Mouse (Mus musculus) hindbrain, embryonic 12.5 days (tissue): Measurements from ENCODE around the gene Gm45713. TPM values are rescaled to one million over a fixed set of nuclear protein-coding genes. Genes with fewer than 3 reads are reported as not detected.
A peak's percentile ranks its signal among the peaks of the same experiment; 100 is the strongest.

ENCODE experiments used
- ATAC-seq: fragments of 200-750 bp; cut with Nextera tagmentation; 2 replicates; pipeline ENCODE4 v1.8.0; 2017; ENCODE audit warnings: moderate TSS enrichment; ENCODE audit not compliant: low FRiP score
- H3K27ac ChIP-seq: fragments of 300-500 bp; sonication (generic); 2 replicates; pipeline ENCODE4 v1.5.1; 2016; ENCODE audit warnings: mild to moderate bottlenecking
- H3K27me3 ChIP-seq: fragments of 300-500 bp; sonication (generic); 2 replicates; pipeline ENCODE4 v1.6.1; 2016; ENCODE audit warnings: mild to moderate bottlenecking
- H3K36me3 ChIP-seq: fragments of 300-500 bp; sonication (generic); 2 replicates; pipeline ENCODE4 v1.6.1; 2016; ENCODE audit warnings: mild to moderate bottlenecking
- H3K4me1 ChIP-seq: fragments of 300-500 bp; sonication (generic); 2 replicates; pipeline ENCODE4 v1.6.1; 2016
- H3K4me2 ChIP-seq: fragments of 300-500 bp; sonication (generic); replicated peaks from 2 replicates; pipeline ENCODE4 v1.6.1; 2016; ENCODE audit warnings: mild to moderate bottlenecking
- H3K4me3 ChIP-seq: fragments of 300-500 bp; sonication (generic); 2 replicates; pipeline ENCODE4 v1.5.1; 2016; ENCODE audit warnings: mild to moderate bottlenecking
- H3K9ac ChIP-seq: fragments of 300-500 bp; sonication (generic); 2 replicates; pipeline ENCODE4 v1.6.1; 2016; ENCODE audit warnings: mild to moderate bottlenecking, moderate library complexity
- H3K9me3 ChIP-seq: fragments of 300-500 bp; sonication (generic); replicated peaks from 2 replicates; pipeline ENCODE4 v1.6.1; 2016; ENCODE audit warnings: mild to moderate bottlenecking
- WGBS: fragments of 180-500 bp; shearing (Covaris S2); methylation state at CpG from one replicate; pipeline ENCODE4 v1.1.7; 2016; 5-methylcytosine and 5-hydroxymethylcytosine counted together
- polyA plus RNA-seq: library from polyadenylated mRNA; unstranded; fragments of >200 nt; fragmentation: Nextera tagmentation; extraction: Ambion mirVana; gene quantifications from 2 replicates; pipeline ENCODE4 v1.2.1, GENCODE M21; 2016

The Gm45713 gene
- polyA plus RNA-seq, 1 experiment from 2014 or later = not detected

DNA sequence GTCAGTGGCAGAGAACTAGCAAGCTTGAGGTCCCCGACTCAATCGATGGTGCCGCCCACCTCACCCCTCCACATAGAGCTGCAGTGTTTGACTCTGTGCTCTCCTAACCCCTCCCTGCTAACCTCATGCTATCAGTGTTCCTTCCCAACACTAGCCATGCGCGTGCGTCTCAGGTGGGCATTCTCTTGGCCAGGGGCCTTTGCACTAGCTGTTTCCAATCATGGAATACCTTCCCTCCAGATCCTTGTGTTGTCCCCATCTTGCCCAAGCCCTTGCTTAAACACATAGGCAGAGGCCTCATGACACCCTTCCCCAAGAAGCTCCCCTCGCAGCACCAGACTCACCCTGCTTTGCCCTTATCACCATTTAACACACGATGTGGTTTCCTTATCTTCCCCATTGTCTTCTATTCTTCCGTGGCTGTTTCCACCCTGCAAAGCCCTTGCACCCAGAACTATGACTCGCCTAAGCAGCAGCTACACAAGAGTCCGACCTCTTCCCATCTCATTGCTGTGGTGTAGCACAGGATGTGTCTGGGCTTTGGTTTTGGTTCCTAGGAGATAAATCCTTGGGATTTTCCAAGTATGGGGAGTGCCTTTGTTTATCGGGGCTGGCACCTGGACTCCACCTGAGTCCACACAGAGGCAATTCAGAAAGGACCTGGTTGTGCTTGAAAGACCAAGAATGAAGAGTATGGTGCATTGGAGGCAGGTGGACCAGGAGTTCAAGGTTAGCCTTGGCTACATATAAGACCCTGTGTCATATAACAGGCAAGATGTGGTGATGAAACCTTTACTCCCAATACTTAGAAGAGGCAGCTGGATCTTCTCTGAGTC, 1.4 kb upstream of the Gm45713 start:
- Histone ChIP-seq H3K4me3 (no peak overlapping the region), H3K9me3 (no peaks in the 10 kb centered on the region), H3K36me3 (peaks cover 6% of the 10 kb centered on the region; the same call in 1 of the 2 replicates), H3K9ac (no peak overlapping the region), H3K4me2 (no peak overlapping the region), H3K27ac (0 out of 2 replicates have a peak overlapping the region, but pooled peaks have one; percentile 12), H3K4me1 (peaks cover 13% of the 10 kb centered on the region), H3K27me3 (peaks cover 26% of the 10 kb centered on the region)
- 86% methylated on average over 12 of the region's 12 CpGs for WGBS
- ATAC-seq = no peak

DNA sequence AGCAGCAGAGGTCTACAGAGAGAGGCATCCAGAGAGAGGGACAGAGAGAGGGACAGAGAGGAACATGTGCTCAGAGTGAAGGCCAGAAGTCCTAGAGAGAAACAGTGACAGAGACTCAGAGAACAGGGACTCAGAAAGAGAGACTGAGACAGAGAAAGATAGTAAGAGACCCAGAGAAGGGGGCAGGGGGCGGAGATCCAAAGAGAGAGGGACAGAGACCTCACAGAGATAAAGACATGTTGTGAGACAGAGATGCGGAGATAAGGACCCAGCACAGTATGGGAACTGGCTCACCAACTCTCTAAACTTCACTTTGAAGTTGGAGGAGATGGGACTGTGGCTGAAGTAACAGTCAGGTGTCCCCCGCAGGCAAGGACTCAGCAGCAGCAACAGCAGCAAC, 661 bp downstream of the Gm45713 start:
- no peaks in the 10 kb centered on the region for H3K9me3 ChIP-seq
- no peak overlapping the region for H3K27ac ChIP-seq
- peaks cover 13% of the 10 kb centered on the region for H3K4me1 ChIP-seq
- no peak overlapping the region for H3K9ac ChIP-seq
- H3K4me3 ChIP-seq = peak overlapping the region; percentile 43; the same call in 1 of the 2 replicates
- no peak for ATAC-seq
- H3K36me3 ChIP-seq = no peaks in the 10 kb centered on the region
- 71% methylated on average over 3 of the region's 3 CpGs for WGBS
- peak overlapping the region; percentile 71; the same call in 1 of the 2 replicates for H3K4me2 ChIP-seq
- H3K27me3 ChIP-seq = peaks cover 30% of the 10 kb centered on the region

DNA sequence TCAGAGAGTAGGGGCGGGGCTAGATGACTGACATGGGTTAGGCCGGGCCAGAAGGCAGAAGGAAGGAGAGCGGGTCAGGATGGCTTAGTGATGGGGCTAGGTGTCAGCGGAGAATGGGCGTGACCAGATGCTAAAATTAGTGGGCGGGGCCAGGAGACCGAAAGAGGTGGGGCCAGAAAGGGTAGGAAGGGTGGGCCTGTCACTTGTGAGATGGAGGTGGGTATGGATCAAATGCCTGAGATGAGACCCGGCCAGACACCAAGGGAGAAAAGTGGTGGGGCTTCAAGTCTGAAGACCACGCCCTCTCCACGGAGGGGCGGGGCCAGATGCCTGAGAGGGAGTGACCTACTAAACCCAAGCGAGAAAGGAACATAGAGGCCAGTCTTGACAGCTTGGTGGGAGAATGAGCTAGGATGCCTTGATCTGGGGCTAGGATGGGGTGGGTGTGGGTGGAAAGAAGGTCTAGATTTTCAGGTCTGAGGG, 1.4 kb downstream of the Gm45713 start:
- Histone ChIP-seq H3K27ac (no peak overlapping the region), H3K9me3 (no peaks in the 10 kb centered on the region), H3K36me3 (no peaks in the 10 kb centered on the region), H3K4me3 (no peak overlapping the region), H3K9ac (no peak overlapping the region), H3K4me2 (no peak overlapping the region), H3K27me3 (peaks cover 30% of the 10 kb centered on the region), H3K4me1 (peaks cover 18% of the 10 kb centered on the region)
- ATAC-seq = no peak
- 9% methylated on average over 12 of the region's 12 CpGs for WGBS

DNA sequence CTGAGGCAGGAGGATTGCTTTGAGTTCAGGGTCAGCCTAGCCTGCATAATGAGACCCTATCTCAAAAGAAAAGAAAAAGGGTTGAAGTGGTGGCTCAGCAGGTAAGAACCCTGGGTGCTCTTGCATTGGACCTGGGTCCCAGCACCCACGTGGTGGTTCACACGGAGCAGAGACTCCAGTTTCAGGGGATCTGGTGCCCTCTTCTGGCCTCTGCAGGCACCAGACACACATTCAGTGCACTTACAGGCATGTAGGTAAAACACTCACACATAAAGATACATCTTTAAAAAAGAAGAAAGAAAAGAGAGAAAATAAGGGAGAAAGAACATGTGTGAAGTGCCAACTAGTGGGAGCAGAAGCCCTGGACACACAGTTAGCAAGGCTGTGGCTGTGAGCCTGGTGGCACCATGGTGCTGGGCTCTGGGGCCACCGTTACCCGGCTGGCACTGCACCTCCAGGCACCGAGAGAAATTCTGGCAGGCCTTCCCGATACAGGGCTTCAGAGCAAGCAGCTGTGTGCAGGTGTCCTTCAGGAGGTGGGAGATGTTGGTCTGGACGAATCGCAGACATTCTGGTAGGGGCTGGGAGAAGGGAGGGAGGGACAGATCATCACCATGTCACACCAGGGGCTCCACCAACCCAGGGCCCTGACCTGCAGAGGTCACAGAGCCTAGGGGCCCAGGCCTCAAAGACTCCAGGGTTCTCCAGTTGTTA, 2.4 kb downstream of the Gm45713 start:
- ATAC-seq = no peak
- Histone ChIP-seq H3K9ac (no peak overlapping the region), H3K4me3 (no peak overlapping the region), H3K36me3 (no peaks in the 10 kb centered on the region), H3K9me3 (no peaks in the 10 kb centered on the region), H3K4me2 (no peak overlapping the region), H3K27me3 (peaks cover 30% of the 10 kb centered on the region), H3K27ac (no peak overlapping the region), H3K4me1 (peaks cover 22% of the 10 kb centered on the region)
- 80% methylated on average over 8 of the region's 8 CpGs for WGBS

DNA sequence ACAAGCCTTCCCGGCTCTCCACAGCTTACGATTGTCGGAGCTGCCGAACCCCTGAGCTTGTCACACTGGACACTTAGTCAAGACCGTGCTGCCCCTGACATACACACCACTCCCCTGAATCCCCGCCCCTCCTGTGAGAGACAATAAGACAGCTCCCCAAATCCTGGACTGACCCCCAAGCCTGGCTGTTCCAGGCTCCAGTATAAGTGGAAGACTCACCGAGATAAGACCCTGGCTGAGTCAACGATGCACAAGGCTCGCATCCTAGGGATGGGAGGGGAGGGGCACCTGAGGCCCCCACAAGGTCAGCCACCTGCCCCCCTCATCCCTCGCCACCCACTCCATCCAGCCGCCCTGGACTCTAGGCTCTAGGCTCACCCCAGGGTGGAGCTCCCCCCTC, 4.2 kb downstream of the Gm45713 start:
- no peaks in the 10 kb centered on the region for H3K9me3 ChIP-seq
- H3K9ac ChIP-seq = no peak overlapping the region
- peaks cover 32% of the 10 kb centered on the region for H3K4me1 ChIP-seq
- H3K36me3 ChIP-seq = peaks cover 6% of the 10 kb centered on the region
- no peak for ATAC-seq
- WGBS = 72% methylated on average over 11 of the region's 11 CpGs
- no peak overlapping the region for H3K4me2 ChIP-seq
- no peak overlapping the region for H3K27ac ChIP-seq
- peaks cover 22% of the 10 kb centered on the region for H3K27me3 ChIP-seq
- no peak overlapping the region for H3K4me3 ChIP-seq

DNA sequence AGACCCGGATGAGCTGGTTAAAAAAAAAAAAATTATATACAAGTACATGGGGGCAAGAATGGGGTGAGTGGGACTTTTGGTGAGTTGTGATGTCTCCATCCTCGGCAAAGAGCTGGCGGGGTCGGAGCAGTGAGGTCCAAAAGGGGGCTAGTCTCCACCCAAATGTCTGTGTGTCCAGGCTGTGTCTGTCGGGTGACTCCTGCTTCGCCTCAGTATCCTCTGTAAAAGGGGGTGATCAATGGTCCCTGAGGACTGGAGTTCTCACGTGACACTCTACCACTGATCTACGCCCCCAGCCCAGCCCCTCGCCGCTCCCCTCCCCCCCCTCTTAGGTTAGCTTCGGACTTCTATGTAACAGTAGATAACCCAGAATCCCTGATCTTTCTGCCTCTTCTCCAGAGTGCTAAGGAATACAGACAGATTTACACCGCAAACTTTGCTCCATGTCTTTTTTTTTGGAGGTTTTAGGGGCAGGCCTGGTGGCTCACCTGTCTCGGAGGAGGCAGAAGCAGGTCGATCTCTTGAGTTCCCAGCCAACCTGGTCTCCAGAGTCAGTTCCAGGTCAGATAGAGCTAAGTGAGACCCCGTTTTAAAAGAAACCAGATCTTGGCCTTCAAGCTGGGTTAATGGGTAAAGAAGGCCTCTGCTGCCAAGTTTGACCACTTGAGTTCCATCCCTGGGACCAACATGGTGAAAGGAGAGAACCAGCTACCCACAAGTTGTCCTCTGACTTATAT, 6.1 kb downstream of the Gm45713 start:
- peak overlapping the region; percentile 60 for H3K4me2 ChIP-seq
- peak overlapping the region; percentile 69; the same call in 1 of the 2 replicates for H3K9ac ChIP-seq
- H3K27ac ChIP-seq = peak overlapping the region; percentile 92; the same call in 1 of the 2 replicates
- 54% methylated on average over 15 of the region's 15 CpGs for WGBS
- H3K4me3 ChIP-seq = peak overlapping the region; percentile 87
- peaks cover 30% of the 10 kb centered on the region for H3K4me1 ChIP-seq
- no peak for ATAC-seq
- peaks cover 25% of the 10 kb centered on the region for H3K36me3 ChIP-seq
- no peaks in the 10 kb centered on the region for H3K9me3 ChIP-seq
- H3K27me3 ChIP-seq = peaks cover 7% of the 10 kb centered on the region; the same call in 1 of the 2 replicates

DNA sequence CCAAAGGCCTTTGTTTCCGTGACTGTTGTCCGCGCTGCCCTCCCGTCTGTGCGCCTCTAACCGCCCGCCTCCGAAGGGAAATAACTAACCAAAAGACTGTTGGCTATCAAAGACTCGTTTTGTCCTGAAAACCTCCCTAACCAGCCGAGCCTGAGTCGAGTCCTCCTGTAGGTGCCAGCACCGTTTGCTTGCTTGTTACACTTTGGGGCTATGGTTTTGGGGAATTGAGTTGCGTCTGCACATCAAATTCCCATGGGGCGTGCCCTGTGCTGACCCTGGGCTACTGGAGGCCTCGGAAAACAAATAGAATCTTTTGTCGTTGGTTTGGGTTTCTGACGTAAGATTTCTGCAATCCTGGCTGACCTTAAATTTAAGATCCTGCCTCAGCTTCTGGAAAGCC, 6.7 kb downstream of the Gm45713 start:
- Histone ChIP-seq H3K9me3 (no peaks in the 10 kb centered on the region), H3K36me3 (peaks cover 26% of the 10 kb centered on the region), H3K4me2 (peak overlapping the region; percentile 60), H3K4me1 (peaks cover 34% of the 10 kb centered on the region), H3K27ac (peak overlapping the region; percentile 92), H3K27me3 (peaks cover 4% of the 10 kb centered on the region; the same call in 1 of the 2 replicates), H3K9ac (peak overlapping the region; percentile 69), H3K4me3 (peak overlapping the region; percentile 87)
- under 1% methylated on average over 17 of the region's 17 CpGs for WGBS
- no peak for ATAC-seq

DNA sequence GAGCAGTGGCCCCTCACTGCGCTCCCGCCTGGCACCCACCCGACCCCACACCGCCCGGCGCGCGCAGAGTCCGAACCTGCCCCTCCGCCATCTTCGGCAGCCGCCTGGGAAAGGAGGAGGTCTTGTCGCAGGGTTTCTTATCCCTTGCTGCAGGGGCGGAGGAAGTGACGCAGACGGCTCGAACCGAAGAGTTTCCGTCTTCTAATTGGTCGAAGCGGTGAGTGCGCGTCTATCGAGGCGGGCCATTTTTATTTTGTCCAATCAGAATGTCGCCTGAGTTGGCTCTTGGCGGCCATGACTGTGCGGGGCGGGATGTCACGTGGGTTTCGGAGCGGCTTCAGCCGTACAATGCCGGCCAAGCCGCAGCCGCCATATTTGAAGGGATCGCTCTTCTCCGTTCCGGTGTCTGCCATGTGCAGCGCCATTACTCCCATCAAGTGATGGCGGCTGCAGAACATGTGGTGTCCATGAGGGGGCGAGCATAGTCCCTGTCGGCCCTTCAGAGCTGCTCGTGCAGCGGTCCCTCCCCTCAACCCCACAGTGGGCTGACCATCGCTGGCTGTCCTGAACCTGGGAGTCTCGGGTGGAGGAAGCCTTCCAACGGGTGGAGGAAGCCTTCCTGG, 7.3 kb downstream of the Gm45713 start, which contains the start of gene Rpl13a:
Gene Rpl13a (minus strand): TSS at position 138 of the 623 bp plus-strand sequence.
- Histone ChIP-seq H3K9me3 (no peaks in the 10 kb centered on the region), H3K27ac (peak within 1 kb of the TSS; percentile 92), H3K36me3 (peaks cover 26% of the 10 kb centered on the region), H3K4me1 (peaks cover 34% of the 10 kb centered on the region), H3K9ac (peak within 1 kb of the TSS; percentile 98), H3K27me3 (peaks cover 4% of the 10 kb centered on the region; the same call in 1 of the 2 replicates), H3K4me3 (peak within 1 kb of the TSS; percentile 87), H3K4me2 (peak within 1 kb of the TSS; percentile 97)
- ATAC-seq = peak; percentile 94
- under 1% methylated on average over 48 of the region's 48 CpGs for WGBS

DNA sequence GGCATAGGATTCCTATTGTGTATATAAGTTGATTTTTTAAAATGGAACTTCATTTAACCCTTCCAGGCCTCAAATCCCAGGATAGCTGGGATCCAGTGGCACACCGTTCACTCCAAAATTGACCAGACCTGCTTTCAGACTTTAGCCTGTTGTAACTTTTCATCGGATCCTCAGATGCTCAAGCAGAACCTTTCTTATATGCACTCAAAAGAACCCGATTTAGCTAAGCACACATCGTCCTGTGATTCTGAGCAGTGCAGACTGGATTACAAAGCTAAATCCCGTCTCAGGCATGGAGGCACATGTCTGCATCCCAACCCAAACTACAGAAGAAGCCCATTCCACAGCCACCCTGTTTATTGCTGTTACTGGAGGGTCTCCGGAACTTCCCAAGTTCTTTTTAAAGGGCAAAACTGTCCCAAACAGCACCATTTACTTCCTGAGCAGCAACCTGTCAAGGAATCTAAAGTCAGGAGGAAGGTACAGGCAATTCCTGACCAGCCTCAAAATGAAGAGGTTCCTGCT, 8.3 kb downstream of the Gm45713 start:
- H3K27me3 ChIP-seq = peaks cover 4% of the 10 kb centered on the region; the same call in 1 of the 2 replicates
- peak overlapping the region; percentile 97 for H3K4me2 ChIP-seq
- no peak for ATAC-seq
- no peaks in the 10 kb centered on the region for H3K9me3 ChIP-seq
- H3K9ac ChIP-seq = peak overlapping the region; percentile 98
- peaks cover 40% of the 10 kb centered on the region for H3K4me1 ChIP-seq
- peaks cover 27% of the 10 kb centered on the region for H3K36me3 ChIP-seq
- peak overlapping the region; percentile 88 for H3K27ac ChIP-seq
- 2% methylated on average over 6 of the region's 6 CpGs for WGBS
- peak overlapping the region; percentile 87 for H3K4me3 ChIP-seq

DNA sequence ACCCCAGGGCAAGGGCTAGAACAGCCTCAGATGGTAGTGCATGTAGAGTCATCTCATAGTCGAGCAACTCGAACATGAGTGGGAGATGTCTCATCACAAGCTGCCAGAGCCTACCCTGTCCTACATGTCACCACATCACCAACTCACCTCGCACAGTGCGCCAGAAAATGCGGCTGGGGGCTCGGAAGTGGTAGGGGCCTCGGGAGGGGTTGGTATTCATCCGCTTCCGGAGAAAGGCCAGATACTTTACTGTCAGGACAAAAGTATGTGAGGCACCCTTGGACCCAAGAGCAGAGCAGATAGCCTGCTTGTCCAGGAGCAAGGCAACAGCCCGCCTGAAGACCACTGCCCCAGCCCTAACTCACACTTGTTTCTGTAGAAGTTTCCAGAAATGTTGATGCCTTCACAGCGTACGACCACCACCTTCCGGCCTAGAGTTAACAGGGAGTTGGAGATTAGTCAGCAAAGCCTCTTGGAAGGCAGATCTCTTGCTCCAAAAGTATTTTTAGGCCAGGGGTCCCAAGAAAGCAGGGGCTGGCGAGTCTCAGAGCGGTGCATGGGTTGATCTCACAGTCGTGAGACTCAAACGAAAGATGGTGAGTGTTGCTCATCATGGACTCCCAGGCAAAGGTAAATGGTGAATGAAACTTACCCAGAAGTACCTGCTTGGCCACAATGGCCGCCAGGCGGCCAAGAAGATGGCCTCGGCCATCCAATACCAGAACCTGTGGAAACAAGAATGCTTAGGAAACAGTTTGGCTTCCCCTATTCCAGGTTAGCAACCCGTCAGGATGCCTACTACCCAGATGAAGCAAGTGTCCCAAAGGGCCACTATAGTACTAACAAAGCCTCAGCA, 9.0 kb downstream of the Gm45713 start:
- Histone ChIP-seq H3K27ac (peak overlapping the region; percentile 88), H3K4me1 (peaks cover 44% of the 10 kb centered on the region), H3K4me2 (peak overlapping the region; percentile 97), H3K9me3 (no peaks in the 10 kb centered on the region), H3K27me3 (peaks cover 2% of the 10 kb centered on the region; the same call in 1 of the 2 replicates), H3K36me3 (peaks cover 34% of the 10 kb centered on the region), H3K4me3 (peak overlapping the region; percentile 87), H3K9ac (peak overlapping the region; percentile 98)
- no peak for ATAC-seq
- WGBS = 50% methylated on average over 21 of the region's 21 CpGs
